Mouse (Mus musculus): ENCODE results near the gene Rnf214. TPM values are rescaled to one million over a fixed set of nuclear protein-coding genes. Genes with fewer than 3 reads are reported as not detected.
"Not testable (repeated sequence)": the region's sequence is repeated elsewhere in the genome, so short reads cannot be mapped to it uniquely, and the experiment has no call there.

Gene Rnf214
- polyA plus RNA-seq, 1 experiment, result 0.96 TPM

DNA sequence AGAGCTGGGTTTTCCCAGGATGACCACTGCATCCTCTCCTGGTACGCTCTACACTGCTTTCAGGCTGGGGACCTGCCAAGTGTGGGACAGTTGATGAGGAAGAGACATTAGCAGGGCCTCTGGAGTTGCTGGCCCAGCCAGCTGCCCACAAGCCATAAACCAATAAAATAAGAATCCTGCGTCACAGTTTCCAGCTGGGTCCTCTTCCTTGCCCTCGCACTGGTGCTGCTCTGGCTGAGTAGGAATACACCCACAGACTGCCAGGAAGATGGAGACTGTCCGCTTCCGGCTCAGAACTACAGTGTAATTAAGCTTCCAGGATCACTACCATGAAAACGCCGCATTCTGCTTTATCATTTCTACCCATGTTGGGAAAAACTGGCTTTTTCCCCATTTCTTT, 44.9 kb downstream of the Rnf214 start:
- H3K9me3 ChIP-seq (ENCODE audit: control insufficient read depth, low read length), result no peaks in the 10 kb centered on the region
- TF ChIP-seq TAL1 (IDR thresholded peaks at IDR 0.05; ENCODE audit: low read length), result no peak
- no peak for TF ChIP-seq GATA1 (IDR thresholded peaks at IDR 0.05; ENCODE audit: low read length)

DNA sequence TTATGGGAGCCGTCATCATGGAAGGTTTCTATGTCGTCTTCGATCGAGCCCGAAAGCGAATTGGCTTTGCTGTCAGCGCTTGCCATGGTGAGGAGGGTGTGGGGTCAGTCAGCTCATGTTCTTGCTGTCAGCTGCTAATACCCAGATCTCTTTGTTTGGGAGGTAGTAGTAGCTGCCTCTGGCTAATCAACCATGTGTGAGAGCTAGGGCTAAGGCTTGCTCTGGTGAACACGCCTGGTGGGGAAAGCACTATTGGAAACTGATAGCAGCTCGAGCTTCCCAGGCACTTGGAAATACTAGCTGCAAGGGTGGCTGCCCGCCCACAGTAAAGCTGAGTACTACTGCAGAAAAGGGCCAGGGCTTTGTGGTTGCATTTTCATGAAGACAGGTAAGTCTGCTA, 47.3 kb downstream of the Rnf214 start:
- Histone ChIP-seq H3K27me3 (ENCODE audit: control insufficient read depth) (no peaks in the 10 kb centered on the region), H3K9me3 (ENCODE audit: control insufficient read depth, low read length) (no peaks in the 10 kb centered on the region), H3K4me3 (replicated peaks) (no peak overlapping the region), H3K36me3 (ENCODE audit: control insufficient read depth) (peaks cover 64% of the 10 kb centered on the region), H3K4me1 (ENCODE audit: control insufficient read depth) (no peaks in the 10 kb centered on the region)
- no peak for TF ChIP-seq TAL1 (IDR thresholded peaks at IDR 0.05; ENCODE audit: low read length)
- TF ChIP-seq GATA1 (IDR thresholded peaks at IDR 0.05; ENCODE audit: low read length), result no peak

More for the DNA sequence above, 44.9 kb downstream of the Rnf214 start:
- Histone ChIP-seq H3K27me3 (ENCODE audit: control insufficient read depth) (no peaks in the 10 kb centered on the region), H3K4me1 (ENCODE audit: control insufficient read depth) (no peaks in the 10 kb centered on the region), H3K36me3 (ENCODE audit: control insufficient read depth) (peaks cover 83% of the 10 kb centered on the region), H3K4me3 (replicated peaks) (no peak overlapping the region)

DNA sequence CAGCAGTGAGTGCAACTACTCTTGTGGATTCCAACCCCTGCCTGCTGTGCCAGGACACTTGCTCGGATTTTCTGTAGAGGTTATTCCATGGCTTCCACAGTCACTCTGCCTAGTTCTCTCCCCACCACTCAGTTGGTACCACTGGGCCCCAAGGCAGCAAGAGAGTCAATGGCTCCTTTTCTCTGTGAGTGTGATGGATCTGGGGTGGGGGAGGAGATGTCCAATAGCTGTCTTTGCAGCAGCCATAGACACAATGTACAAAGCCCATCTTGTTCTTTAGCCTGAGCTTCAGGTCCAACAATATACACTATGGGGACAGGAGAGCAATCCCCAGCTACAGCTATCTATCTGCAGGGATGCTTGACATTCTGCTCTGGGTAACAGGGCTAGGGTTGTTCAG, 52.6 kb downstream of the Rnf214 start:
- H3K4me1 ChIP-seq (ENCODE audit: control insufficient read depth), result no peaks in the 10 kb centered on the region
- TF ChIP-seq TAL1 (IDR thresholded peaks at IDR 0.05; ENCODE audit: low read length) (no peak), GATA1 (IDR thresholded peaks at IDR 0.05; ENCODE audit: low read length) (no peak)
- no peaks in the 10 kb centered on the region for H3K9me3 ChIP-seq (ENCODE audit: control insufficient read depth, low read length)
- H3K36me3 ChIP-seq (ENCODE audit: control insufficient read depth), result peaks cover 18% of the 10 kb centered on the region
- no peak overlapping the region for H3K4me3 ChIP-seq (replicated peaks)
- H3K27me3 ChIP-seq (ENCODE audit: control insufficient read depth), result no peaks in the 10 kb centered on the region

DNA sequence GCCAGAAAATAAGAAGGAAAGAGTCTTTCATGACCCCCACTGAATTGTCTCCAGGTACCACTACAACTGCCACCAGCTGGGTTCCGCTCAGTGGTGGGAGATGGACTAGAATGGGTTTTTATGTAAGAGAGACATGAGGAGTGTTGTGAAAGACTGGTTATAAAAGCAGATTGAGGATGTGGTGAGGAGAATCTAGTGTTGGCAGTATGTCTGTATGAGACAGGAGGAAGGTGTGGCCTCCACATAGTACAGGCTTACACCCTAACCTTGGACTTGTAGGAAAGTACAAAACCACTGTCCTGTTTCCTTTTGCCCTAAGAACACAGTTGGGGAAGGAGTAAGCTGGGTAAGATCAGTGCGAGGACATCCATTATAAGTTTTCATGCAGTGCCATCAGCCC, 53.0 kb downstream of the Rnf214 start:
- H3K9me3 ChIP-seq (ENCODE audit: control insufficient read depth, low read length), result no peaks in the 10 kb centered on the region
- no peaks in the 10 kb centered on the region for H3K4me1 ChIP-seq (ENCODE audit: control insufficient read depth)
- TF ChIP-seq GATA1 (IDR thresholded peaks at IDR 0.05; ENCODE audit: low read length), result no peak
- TF ChIP-seq TAL1 (IDR thresholded peaks at IDR 0.05; ENCODE audit: low read length), result no peak
- H3K4me3 ChIP-seq (replicated peaks), result no peak overlapping the region
- no peaks in the 10 kb centered on the region for H3K27me3 ChIP-seq (ENCODE audit: control insufficient read depth)
- peaks cover 14% of the 10 kb centered on the region for H3K36me3 ChIP-seq (ENCODE audit: control insufficient read depth)

DNA sequence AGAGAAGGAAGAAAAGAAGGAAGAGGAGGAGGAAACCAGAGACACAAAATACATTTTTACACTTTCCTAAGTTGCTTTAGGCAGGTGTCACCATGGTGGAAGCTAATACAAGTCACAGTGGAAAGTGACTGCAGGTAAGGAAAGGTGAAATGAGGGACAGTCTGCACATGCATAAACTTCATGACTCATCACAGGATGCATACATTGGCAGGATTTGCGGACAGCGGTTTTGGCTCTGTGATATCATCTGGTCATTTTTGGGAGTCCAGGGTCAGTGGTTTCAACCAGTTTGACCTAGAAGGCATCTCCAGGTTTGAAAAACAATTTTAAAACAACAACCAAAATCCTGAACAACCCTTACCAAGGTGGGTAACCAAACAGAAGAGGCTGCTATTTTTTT, 54.9 kb downstream of the Rnf214 start:
- Histone ChIP-seq H3K4me1 (ENCODE audit: control insufficient read depth) (no peaks in the 10 kb centered on the region), H3K4me3 (replicated peaks) (no peak overlapping the region), H3K36me3 (ENCODE audit: control insufficient read depth) (peaks cover 2% of the 10 kb centered on the region; the same call in 1 of the 2 replicates), H3K9me3 (ENCODE audit: control insufficient read depth, low read length) (no peaks in the 10 kb centered on the region), H3K27me3 (ENCODE audit: control insufficient read depth) (no peaks in the 10 kb centered on the region)
- TF ChIP-seq TAL1 (IDR thresholded peaks at IDR 0.05; ENCODE audit: low read length), result no peak
- TF ChIP-seq GATA1 (IDR thresholded peaks at IDR 0.05; ENCODE audit: low read length), result no peak

DNA sequence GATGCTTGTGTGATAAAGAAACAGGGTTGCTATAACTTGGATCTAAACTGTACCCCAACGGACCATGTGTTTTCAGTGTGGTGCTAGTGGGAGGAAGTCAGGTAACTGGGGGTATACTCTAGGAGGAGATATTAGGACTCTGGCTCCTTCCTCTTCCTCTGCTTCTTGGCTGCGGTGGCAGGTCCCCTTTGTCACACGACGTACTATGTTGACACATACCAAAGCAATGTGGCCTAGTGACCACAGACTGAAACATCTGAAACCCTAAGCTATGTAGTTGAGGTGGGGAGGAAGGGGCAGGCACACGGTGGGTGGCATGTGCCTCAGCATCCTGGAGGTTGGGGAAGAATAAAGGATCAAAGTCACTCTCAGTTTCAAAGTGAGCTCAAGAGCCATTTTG, 55.4 kb downstream of the Rnf214 start:
- Histone ChIP-seq H3K27me3 (ENCODE audit: control insufficient read depth) (no peaks in the 10 kb centered on the region), H3K4me3 (replicated peaks) (no peak overlapping the region), H3K4me1 (ENCODE audit: control insufficient read depth) (no peaks in the 10 kb centered on the region), H3K36me3 (ENCODE audit: control insufficient read depth) (peaks cover 2% of the 10 kb centered on the region; the same call in 1 of the 2 replicates), H3K9me3 (ENCODE audit: control insufficient read depth, low read length) (no peaks in the 10 kb centered on the region)
- no peak for TF ChIP-seq TAL1 (IDR thresholded peaks at IDR 0.05; ENCODE audit: low read length)
- TF ChIP-seq GATA1 (IDR thresholded peaks at IDR 0.05; ENCODE audit: low read length), result no peak

DNA sequence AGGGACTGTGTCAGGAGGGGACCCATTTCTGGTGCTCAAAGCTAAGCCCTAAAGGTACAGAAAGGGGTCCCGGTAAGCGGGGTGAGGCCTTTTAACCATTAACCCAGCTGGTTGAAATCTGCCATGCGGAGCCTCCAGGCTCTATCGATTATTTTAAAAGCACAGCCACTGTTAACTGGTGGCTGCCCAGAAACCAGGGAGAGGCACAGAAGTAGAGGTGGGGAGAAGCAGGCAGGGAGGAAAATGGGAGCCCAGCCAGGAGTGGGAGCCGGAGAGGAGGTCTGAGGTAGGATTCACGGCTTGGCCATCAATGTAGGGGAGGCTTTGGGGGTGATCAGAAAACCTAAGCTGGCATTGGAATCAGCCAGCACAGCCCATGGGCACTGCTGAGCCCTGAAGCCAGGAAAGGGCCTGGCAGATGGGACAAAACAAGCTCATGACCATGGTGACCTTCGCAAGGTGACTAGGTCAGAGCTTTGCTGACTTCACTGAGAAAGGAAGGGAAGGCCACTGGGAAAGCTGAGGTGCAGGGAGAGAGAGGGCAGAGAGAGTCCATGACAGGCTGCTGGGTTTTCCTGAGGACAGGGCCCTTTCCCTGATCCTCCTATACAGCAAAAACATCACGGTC, 56.1 kb downstream of the Rnf214 start:
- Histone ChIP-seq H3K27me3 (ENCODE audit: control insufficient read depth) (no peaks in the 10 kb centered on the region), H3K36me3 (ENCODE audit: control insufficient read depth) (peaks cover under 1% of the 10 kb centered on the region; the same call in 1 of the 2 replicates), H3K4me3 (replicated peaks) (no peak overlapping the region), H3K4me1 (ENCODE audit: control insufficient read depth) (no peaks in the 10 kb centered on the region), H3K9me3 (ENCODE audit: control insufficient read depth, low read length) (no peaks in the 10 kb centered on the region)
- TF ChIP-seq GATA1 (IDR thresholded peaks at IDR 0.05; ENCODE audit: low read length), result no peak

DNA sequence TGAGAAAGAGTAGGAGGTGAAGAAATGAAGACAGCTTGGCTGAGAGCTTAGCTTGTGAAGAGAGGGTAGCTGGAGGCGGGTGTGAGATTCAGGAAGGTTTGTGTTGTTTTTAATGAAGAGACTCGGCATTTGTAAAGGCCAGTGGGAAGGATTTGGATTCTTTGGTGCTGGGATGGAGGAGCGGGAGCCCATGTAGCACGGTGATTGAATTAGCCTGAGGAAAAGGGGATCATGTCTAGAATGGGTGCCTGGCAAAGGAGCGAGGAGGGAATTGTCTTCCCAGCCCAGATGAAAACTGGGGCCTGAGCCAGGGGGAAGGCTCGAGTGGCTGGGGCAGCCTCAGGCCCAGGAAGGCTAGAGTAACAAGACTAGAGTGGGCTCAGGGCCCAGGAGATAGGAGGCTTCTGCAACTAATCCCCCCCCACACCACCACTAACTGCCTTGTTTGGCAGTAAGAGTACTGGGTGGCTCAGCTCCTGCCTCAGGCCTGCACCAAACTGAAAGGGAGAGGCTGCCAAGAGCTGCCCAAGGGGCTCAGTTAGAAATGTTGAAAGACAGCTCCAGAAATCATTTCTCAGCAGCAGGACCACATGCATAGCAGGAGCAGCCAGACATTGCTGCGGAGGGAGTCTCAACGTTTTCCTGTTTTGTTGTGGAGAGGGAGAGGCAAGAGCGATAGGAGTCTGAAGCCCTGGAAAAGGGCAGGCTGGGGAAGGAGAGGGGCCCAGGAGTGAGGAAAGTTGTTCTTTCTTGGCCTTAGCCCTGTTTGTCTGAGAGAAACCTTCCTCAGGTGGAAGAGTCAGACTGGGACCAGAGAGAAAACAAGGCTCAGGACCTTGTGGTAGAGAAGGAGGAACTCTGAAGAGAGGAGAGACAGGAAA, 56.9 kb downstream of the Rnf214 start:
- no peaks in the 10 kb centered on the region for H3K27me3 ChIP-seq (ENCODE audit: control insufficient read depth)
- H3K4me3 ChIP-seq (replicated peaks), result no peak overlapping the region
- no peaks in the 10 kb centered on the region for H3K4me1 ChIP-seq (ENCODE audit: control insufficient read depth)
- H3K36me3 ChIP-seq (ENCODE audit: control insufficient read depth), result no peaks in the 10 kb centered on the region; the same call in 1 of the 2 replicates
- H3K9me3 ChIP-seq (ENCODE audit: control insufficient read depth, low read length), result no peaks in the 10 kb centered on the region
- TF ChIP-seq GATA1 (IDR thresholded peaks at IDR 0.05; ENCODE audit: low read length) (no peak), TAL1 (IDR thresholded peaks at IDR 0.05; ENCODE audit: low read length) (no peak)

DNA sequence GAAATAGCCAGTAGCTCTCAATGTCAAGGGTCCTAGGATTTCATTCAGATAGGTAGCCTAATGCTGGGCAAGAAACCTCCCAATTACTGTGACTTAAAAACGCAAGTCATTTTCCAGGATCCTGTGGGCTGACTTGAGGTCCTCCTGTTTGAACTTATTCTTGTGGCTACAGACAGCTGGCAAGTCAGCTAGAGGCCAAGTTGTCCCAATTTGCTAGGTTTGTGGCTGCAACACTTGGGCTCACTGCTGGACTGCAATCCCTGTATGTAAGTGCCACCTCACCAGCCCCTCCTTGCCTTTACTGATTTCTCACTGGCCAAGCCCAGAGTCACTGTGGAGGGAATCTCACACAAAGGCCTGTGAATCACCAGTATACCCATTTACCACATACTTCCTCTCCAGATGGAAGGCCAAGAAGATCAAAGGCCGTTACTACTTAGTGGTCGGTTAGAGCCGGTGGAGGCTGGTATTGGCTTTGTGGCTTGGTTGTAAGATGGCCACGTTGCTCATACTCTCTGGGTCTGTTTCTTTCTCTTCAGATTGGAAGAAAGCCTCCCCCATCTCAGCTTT, 59.7 kb downstream of the Rnf214 start:
- H3K4me3 ChIP-seq (replicated peaks), result no peak overlapping the region
- no peaks in the 10 kb centered on the region for H3K27me3 ChIP-seq (ENCODE audit: control insufficient read depth)
- no peak for TF ChIP-seq TAL1 (IDR thresholded peaks at IDR 0.05; ENCODE audit: low read length)
- TF ChIP-seq GATA1 (IDR thresholded peaks at IDR 0.05; ENCODE audit: low read length), result no peak

DNA sequence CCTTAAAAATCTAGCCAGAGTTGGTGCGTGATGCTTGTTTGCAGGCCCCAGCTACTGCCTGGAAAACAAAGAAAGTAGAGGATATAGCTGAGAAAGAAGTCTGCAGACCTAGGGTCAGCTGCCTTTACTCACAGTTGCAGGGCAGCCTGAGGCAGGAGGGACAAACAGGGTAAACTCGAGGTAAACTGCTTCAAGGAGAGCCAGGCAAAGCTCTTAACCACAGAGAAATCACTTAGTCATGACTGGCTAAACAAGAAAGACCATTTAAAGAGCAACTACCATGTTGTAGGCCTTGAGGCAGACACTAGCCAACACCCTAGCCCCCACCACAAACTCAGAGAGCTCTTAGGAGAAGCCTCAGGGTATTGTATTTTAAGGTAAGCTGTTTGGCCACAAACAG, 60.5 kb downstream of the Rnf214 start:
- H3K9me3 ChIP-seq (ENCODE audit: control insufficient read depth, low read length); H3K4me1 ChIP-seq (ENCODE audit: control insufficient read depth); H3K36me3 ChIP-seq (ENCODE audit: control insufficient read depth); H3K27me3 ChIP-seq (ENCODE audit: control insufficient read depth); H3K4me3 ChIP-seq (replicated peaks): not testable (repeated sequence)

More for the DNA sequence above, 59.7 kb downstream of the Rnf214 start:
- H3K9me3 ChIP-seq (ENCODE audit: control insufficient read depth, low read length), result no peaks in the 10 kb centered on the region
- no peaks in the 10 kb centered on the region for H3K36me3 ChIP-seq (ENCODE audit: control insufficient read depth)
- no peaks in the 10 kb centered on the region for H3K4me1 ChIP-seq (ENCODE audit: control insufficient read depth)
